Mouse (Mus musculus) urinary bladder, postnatal 4 days (tissue): ENCODE data around the gene Sox21.
A peak's percentile ranks its signal among the peaks of the same experiment; 100 is the strongest.

ENCODE experiments used
- DNase-seq, 2 experiments: peaks; one replicate each; pipeline ENCODE4 v3.0.0; 2021 to 2022; ENCODE audit warnings: low spot score in 2 of 2

The Sox21 gene

DNA sequence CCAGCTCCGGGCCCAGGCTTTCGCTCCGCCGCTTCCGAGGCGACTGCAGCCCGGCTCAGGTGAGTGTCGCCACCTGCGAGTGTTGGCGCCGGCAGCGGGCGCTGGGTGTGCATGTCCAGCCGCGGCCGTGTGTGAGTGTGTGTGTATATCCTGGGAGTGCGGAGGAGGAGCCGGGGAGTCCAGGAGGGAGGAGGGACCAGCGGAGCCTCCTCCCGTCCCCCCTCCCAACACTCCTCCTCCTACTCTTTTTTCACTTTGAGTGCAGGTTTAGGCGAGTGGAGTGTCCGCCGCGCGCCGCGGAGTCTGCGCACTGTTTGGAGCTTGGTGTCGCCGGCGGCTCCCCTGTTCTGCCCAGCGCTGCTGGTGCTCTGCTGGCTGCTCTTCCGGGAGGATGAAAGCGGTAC, at the start of gene Sox21:
TSS of gene Sox21 (minus strand) at position 145 of the 404 bp plus-strand sequence.
- DNase-seq, result peak in 1 of 2 experiments; percentile 25

DNA sequence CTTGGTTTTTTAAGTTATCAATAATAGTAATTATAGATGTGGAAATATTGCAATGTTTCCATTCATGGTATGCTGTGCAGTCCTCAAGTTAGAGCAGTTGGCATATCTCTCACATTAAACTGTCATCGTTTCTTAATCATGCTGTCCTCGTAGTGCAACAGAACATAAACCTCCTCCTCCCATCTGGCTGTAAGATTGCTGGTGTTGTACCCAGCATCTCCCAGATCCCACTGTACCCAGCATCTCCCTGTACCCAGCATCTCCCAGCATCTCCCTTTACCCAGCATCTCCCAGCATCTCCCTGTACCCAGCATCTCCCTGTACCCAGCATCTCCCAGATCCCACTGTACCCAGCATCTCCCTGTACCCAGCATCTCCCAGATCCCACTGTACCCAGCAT, 49.3 kb upstream of the Sox21 start:
- no peak for DNase-seq

DNA sequence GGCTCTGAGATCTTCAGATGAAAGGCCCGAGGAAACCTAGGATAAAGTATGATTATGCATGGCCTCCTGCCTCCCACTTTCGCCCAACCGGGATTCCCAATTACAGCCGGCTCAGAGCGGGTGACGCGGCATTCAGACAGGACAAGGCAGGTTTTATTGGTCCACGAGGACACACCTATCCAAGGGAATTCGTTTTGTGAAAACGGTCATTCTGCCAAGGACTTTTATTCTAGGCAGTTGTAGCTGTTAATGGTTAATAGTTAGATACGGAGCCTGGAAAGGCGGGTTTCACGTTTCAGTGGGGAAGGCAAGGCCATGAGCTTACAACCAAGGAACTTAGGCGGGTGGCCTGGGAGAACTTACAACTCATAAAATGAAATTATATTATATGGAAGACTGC, 46.1 kb upstream of the Sox21 start:
- DNase-seq, result no peak

DNA sequence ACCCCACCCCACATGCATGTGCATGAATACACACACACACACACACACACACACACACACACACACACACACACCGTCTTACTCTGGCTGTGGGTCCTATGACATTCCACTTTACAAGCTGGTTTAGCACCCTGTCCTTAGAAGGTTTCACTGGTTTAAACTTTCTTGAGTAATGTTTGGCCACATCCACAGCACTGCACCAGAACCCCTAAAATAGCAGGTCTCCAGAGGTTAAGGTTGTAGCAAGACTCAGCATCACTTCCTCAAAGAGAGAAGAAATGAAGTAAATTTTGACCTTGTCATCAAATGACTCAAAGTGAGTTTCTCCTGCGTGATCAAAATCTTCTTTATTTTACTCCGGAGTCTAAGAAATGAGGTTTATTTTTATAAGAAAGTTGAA, 45.4 kb upstream of the Sox21 start:
- no peak for DNase-seq

DNA sequence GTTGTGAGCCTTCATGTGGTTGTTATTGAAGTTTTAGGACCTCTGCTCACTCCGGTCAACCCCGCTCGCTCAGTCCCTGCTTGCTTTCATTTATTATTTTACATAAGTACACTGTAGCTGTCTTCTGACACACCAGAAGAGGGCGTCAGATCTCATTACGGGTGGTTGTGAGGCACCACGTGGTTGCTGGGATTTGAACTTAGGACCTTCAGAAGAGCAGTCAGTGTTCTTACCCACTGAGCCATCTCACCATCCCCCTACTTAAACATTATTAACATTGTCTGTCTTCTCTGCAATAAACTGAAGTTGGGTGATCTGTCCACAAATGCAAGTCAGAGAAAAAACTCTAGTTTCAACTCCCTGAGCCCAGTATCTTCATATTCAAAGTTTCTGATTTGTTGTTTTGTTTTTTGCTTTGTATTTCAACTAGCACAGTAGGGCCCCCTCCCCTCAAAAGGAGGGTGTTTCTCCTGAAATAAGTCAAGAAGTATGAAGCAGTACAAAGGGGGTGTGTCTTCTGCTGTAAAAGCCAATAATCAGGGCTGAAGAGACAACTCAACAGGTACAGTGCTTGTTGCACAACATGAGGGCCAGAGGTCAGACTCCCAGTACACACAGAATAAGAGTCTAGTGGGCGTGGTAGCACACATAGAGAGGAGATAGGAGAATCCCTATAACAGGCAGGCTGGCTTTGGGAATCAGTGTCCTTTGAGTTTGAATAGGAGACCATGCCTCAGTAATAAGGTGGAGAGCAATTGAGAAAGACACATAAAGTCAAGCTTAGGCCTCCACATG, 41.1 kb upstream of the Sox21 start:
- DNase-seq, result no peak

DNA sequence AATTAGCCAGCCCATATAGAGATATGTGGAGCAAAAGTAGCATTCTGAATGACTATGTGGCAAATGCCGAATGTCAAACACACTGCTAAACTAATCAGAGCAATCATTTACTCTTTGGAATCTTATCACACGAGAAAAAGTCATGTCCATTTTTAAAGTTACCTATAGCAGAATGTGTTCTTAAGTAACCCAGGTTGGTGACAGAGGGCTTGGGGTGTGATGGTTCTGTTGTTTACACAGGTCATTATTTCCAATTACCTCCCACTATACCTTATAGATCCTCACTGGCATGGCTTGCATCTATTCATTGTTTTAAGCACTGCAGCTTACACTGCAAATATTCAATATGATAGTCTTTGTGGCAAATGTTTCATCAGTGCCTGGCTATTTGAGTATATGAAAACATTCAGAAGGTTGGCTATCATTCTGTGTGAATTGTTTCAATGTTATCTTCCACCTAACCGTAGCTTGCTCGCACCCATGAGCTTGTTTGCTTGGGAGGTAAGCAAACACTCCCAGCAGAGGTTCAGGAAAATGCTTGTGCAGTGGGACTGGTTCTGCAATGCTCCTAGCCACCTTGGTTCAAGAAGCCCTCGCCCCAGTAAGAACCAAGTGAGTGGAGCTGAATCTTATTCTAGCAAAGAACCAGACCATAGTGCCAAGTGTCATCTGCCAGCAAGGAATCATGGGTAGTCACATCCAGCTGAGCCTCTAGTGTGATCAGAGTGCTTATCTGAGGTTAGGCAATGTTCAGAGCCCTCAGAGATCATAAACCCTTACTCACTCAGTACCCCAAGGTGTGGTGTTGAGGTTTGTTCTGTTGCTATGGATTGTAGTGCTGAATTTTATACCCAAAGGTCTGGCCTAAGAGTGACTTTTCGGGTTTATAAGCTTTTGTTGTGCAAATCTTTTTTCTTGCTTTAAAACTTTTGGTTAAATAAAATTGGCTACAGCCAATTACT, 36.0 kb upstream of the Sox21 start:
- DNase-seq, result no peak

DNA sequence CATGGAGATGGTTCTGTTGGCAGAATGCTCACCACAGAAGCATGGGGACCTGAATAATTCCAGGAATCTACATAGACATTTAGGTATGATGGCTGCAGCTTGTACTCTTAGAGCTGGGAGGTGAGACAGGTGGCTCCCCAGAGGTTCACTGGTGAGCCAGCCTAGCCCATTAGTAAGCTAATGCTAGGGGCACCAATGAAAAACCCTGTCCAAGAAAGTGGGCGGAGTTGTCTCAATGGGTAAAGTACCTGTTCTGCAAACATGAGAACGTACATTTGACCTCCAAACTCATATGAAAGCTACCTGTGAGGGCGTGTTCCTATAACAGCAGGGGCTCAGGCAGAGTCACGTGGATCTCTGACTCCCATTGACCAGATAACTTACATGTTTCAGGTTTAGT, 32.0 kb upstream of the Sox21 start:
- DNase-seq, result no peak

DNA sequence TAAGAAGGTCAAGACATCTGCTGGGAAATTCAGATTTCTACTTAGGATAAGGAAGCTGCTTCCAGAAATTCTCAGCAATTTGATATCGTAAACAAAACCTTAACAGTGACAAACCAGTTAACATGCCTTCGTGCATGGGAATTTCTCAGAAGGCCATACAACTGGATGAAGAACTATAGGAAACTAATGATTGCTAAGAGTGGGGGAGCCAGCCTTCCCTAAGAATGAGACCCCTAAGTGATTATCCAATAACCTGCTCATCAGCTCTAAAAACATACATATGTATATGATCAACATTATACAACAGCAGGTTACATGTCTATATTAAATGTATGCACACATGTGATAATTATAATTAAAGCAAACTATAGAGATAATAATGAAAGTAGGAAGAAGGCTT, 29.8 kb upstream of the Sox21 start, which contains the start of gene Gm9376:
TSS of gene Gm9376 (plus strand) at position 301 of the 400 bp plus-strand sequence.
- DNase-seq, result no peak

DNA sequence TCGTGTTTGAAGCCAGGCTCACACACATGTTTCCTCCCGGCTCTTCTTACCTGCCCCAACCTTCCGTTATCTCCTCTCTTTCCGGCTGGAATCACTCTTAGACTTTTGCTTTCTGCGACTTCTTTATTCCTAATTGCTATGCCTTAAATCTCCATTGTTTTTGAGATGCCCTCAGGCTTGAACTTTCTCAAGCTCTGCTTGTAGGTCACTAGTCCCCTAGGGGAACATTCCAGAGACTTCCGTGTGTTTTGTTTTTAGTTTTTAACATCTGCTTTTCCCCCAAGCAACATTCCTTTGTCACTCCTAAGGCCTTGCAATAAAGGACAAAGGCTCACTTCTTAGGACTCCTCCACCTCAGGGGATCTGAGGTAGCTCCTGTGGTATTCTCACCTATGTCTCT, 16.6 kb upstream of the Sox21 start:
- no peak for DNase-seq

DNA sequence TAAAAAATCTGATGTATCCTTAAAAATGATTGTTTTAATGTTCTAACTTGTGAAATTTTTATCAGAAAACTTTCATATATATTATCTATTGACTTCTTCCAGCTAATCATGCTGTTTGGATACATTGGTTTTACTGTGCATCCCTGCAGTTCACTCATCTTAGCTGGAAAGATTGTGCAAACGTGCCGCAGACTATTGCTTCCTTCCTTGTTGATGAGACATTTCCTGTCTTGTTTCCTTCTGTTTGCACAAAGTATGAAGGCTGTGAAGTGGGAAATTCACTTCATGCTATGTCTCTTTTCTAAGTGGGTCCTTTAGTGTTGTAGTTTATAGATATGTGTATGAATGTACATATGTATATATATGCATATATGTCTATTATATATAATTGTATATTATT, 4.6 kb upstream of the Sox21 start:
- no peak for DNase-seq

DNA sequence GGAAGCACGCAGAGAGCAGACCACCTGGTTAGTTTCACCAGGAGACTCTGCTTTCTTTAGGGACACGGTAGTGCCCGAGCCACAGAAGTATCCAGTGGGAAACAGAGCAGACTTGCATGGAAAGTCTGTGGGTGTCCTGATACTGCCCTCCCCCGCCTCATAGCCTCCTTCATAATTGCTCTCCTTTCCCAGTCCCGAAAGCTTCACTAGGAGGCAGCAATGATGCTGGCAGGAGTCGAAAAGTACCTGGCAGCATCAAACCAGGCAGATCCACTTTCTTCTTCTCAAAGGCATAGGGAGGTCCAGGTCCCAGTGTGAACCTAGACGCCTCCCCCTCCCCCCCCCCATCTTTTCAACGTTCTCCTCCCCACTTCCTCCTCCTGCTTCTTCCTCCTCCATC, 2.5 kb upstream of the Sox21 start:
- DNase-seq, result no peak

DNA sequence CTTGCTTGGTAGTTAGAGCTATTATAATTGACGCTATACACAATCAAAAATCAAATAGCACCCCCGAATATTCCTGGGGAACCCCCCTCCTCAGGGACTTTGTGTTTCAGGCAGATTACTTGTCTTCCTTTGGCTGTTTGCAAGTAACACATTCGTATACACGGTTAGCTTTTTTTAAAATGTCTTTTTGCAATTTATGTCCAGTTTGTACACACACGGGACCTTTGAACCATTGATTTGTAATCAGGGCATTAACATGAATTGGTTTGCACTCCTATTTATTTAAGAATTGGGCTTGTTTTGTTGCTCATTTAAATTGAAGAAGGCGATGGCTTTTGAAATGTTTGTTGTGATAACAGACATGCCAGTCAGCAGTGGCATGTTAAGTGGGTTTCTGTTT, 956 bp upstream of the Sox21 start:
- no peak for DNase-seq

DNA sequence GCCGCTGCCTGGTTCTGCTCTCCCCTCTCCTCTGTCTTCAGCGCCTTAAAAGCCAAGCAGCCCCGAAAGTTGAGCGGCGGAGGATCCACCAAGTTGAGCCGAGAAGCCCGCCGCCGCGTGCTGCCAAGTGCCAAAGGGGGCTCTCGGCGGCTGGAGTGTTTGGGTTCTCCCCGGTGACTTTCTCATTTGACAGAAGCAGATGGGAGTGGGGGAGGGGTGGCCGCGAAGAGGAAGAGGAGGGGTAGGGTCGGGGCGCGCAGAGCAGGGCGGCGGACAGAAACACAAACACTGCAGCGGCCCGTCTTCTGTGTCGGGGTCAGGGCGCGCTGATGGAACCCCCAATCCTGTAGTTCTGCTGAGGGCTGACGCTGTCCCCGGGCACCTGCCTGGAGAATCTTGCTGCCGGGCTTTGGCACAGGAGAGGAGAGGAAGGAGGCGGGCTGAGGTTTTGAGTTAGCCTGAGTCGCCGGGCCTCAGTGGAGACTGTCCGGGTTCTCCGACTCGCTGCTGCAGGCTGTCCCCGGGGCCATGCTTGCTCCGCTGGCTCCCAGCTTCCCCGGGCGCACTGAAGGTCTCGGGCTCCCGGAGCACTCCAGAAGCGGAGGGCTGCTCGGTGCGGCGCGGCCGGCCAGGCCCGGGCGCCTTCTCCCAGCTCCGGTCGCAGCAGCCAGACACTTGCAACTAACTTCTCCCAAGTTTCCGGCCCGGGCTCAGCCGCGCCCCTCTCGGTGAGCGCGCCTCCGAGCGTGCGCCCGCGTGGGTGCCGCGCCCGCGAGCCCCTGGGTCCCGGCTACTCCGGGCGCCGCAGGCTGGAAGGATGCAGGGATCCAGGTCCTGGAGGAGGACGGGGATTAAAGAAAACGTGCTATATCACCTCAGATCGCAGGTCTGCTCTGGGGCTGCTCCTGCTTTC, 601 bp downstream of the Sox21 start:
- DNase-seq, result no peak

DNA sequence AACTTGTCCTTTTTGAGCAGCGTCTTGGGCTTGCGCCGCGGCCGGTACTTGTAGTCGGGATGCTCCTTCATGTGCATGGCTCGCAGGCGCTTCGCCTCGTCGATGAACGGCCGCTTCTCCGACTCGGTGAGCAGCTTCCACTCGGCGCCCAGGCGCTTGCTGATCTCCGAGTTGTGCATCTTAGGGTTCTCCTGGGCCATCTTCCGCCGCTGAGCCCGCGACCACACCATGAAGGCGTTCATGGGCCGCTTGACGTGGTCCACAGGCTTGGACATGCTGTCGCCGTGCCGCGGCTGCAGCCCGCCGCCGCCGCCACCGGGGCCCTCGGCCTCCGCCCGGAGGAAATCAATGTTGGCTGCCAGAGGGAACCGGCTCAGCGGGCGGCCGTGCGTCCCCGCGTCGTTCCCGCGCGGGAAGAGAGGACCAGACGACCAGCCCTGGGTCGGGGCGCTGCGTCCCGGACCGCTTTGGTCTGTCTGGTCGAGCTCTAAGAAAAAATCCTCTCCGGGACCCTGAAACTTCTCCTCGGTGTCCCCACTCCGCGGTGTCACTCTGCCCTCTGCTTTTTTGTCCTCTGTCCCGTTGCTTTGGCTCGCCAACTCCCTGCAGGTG, 1.4 kb downstream of the Sox21 start:
- no peak for DNase-seq

DNA sequence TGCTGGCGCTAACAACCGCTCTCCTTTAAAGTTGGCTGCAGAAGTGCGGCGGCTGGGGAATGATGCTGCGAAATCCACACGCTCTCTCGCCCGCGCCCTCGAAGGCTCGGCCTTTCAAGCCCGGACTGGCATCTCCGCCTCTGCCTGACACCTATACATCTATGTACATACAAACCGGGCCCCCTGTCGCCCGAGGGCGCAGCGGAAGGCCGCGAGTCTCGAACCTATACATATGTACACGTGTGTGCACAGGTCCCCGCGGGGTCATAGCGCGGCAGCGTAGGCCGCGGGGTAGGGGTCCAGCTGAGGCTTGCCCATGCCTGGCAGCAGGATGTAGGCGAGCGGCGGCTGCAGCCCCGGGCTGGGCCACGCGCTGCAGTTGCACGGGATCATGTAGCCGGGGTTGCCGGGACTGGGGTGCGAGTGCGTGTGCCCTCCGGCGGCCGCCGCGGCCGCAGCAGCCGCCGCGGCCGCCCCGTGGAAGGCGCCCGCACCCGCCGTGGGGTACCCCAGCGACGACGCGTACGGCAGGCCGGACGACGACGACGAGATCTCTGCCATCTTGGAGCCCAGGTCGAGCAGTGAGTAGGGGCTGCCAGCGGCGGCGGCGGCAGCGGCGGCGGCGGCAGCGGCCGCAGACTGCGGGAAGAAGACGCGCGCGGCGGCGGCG, 2.2 kb downstream of the Sox21 start:
- no peak for DNase-seq

DNA sequence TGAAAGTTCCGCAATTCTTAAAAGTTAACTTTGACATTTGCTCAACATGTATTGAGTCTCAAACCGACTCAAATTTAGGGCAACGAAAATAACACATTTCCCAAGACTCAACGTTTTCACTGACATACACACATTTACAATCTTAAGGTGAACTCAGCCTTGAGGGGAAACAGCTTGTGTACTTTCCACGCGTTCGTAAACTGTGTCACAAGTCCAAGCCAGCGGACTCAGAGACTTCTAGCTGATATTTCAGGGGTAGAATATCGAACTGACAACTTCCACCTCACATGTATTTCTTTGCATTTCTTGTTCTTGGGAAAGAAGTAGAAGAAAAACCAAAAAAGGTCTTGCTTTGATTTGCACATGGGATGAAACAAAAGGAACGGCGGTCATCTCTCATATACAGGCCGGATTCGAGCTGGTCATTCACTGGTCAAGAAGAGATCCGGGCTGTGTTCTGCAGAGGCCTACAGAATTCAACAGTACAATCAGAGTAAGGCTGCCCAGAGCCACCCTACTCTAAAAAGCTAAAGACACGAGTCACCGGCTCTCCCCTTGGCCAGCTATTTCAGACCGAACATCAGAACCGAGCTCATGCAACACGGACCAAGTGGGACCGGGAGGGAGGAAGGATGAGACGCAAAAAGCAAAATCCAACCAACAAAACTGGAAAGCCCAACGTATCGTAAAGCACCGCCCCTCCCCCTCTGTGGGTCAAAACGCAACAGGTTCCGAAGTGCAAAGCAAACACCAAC, 2.9 kb downstream of the Sox21 start:
- no peak for DNase-seq

DNA sequence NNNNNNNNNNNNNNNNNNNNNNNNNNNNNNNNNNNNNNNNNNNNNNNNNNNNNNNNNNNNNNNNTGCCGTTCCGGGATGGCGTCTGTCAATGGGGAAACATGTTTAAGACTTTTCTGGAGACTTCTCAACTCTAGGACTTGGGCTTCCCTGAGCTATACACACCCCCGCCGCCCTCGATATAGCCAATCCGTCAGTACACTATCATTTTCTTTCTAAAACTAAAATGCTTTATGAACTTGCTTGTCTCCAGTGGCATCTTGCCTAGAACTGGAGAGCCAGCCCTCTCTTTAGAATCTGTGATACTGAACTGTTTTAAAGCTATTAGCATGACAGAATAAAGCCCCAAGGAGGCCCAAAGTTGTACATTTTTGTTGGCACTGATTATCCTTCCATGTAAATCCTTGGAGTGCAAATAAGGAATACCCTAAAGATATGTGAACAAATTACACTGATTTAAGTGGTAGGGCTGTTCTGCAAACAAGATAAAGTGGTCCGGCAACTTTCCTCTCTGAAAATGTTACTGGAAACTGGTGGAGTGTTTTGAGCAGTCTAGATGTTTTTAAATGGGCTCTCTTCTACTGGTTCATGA, 4.4 kb downstream of the Sox21 start:
- no peak for DNase-seq

DNA sequence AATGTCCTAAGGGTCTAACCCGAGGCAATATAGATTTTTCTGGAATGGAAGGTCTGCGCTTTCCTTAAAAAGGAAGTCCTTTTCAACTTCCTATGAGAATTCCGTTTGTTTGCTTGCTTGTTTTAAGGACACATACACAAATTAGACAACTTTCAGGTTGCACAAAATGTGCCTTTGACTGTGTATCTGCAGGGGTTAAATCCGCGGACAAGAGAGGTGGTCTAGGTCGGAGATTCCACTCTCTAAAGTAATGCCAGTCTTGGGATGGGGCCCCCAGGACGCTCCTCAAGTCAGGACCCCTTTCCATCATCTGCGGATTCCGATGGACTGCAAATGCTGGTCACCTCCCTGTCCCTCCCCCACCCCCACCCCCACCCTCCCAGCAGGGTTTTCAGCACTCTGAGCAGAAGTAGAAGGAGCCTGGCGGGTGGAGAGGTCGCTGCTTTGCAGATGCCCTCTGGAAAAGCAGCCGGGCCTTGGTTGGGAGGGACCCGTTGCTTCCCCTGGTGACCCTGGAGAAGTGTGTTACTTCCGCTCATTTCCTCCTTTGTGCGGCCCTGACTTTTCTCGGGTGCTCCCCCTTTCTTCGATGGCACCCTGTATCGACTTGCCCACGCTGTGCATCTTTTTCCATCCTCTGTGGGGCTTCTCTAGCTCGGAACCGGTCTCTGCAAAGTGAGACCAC, 10.2 kb downstream of the Sox21 start:
- no peak for DNase-seq

DNA sequence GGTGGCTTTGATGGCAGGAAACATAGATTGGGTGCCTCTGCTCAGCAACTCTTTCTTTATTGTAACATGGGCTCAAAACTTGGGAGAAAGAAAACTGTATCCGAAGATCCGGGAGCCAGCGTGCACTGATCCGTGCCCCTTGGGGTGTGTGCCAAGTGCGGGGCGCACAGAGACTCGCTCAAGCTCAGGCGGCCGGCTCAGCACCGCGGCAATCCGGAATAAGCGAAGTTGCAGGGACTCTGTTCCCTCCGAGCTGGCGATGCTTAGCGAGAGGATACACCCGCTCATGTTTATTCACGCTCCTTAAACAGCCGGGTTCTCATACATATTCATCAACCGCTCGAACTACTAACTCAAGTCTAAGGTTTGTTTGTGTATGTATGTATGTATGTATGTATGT, 10.9 kb downstream of the Sox21 start:
- no peak for DNase-seq
